Mouse (Mus musculus) heart, postnatal 0 days (tissue): Measurements from ENCODE around the gene Znhit3.

ENCODE experiments used
- CTCF ChIP-seq: IDR thresholded peaks from 2 replicates; pipeline ENCODE4 v1.5.1; 2016; ENCODE audit warnings: antibody characterized with exemption, control low read depth, low read depth
- EP300 ChIP-seq: IDR thresholded peaks from 2 replicates; pipeline ENCODE4 v1.6.1; 2016; ENCODE audit warnings: antibody characterized with exemption, low read depth

DNA sequence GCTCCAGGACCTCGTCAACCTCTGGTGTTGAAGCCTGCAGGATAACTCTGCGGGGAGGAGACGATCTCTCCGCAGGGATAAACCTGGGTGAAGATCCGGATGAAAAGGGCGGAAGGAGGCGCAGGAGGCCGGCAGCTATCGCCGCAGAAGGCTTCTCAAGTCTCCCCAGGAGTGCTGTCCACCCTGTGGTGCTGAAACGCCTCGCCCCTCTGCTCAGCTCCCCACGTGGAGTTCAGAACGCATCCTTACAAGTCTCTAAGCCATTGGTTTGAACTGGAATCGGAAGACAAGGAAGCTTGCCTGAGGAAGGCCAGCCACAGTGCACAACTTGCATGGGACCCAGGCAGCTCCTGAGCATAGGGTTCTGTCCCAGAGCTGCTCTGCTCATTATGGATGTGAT lies 27.8 kb upstream of the Znhit3 start:
- TF ChIP-seq CTCF (0 out of 2 replicates have a peak, but pooled peaks have one; percentile 3), EP300 (no peak)
